Mouse (Mus musculus) spleen, adult 2 months (tissue): Measurements from ENCODE around the gene Hps1.

Experiments
- CTCF ChIP-seq: fragments of 200-500 bp; IDR thresholded peaks from 2 replicates; pipeline ENCODE4 v1.5.1; 2011; ENCODE audit warnings: mild to moderate bottlenecking, inconsistent platforms; ENCODE audit not compliant: insufficient read depth, insufficient read length, insufficient replicate concordance; ENCODE audit errors: extremely low read depth
- POLR2A ChIP-seq: fragments of 200-500 bp; IDR thresholded peaks from 2 replicates; pipeline ENCODE4 v1.6.1; 2011; ENCODE audit warnings: low read depth, low read length, inconsistent platforms

GRCm38 (mm10) chr19:42745869-42746224, 33.9 kb downstream of the Hps1 start:
- TF ChIP-seq CTCF (no peak), POLR2A (no peak)
